Comparison of ENCODE assay signal across 21 mouse cellular contexts in the genomic region with DNA sequence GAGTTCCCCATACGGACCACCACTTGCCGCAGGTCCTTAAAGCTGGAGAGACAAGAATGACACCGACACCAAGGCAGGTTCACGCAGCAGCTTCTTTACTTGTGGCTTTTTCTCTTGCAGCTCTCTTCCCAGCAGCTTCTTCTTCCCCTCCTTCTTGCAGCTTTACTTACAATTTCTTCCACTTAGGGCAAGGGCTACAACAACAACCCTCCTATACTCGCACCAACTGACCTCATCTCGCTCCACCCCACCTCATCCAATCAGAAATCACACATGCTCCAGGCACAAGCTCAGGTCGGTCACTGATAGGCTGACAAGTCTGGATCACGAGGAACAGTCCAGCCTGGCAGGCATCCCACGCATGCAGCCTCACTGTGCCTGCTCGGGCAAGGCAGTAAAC.
"Had no signal": no experiment of that assay in that cellular context is flagged by ENCODE, and none has a peak within 500 bp of the region (broad histone marks: within the 10 kb centered on the region; RNA-seq: fewer than 3 reads in every experiment).

No protein-coding gene starts in this region.

- H3K9me3 ChIP-seq: limb, embryonic 15.5 days; midbrain, embryonic 15.5 days; stomach, embryonic 15.5 days had no signal

- H3K27ac ChIP-seq: kidney, postnatal 0 days; layer of hippocampus, adult 2 months; limb, embryonic 12.5 days; limb, embryonic 15.5 days; liver, embryonic 14.5 days; macrophage; midbrain, embryonic 12.5 days; midbrain, embryonic 15.5 days; stomach, embryonic 15.5 days had no signal

- H3K36me3 ChIP-seq: limb, embryonic 12.5 days; limb, embryonic 15.5 days; midbrain, embryonic 12.5 days; midbrain, embryonic 15.5 days; stomach, embryonic 15.5 days had no signal

- H3K4me3 ChIP-seq: layer of hippocampus, adult 2 months; limb, embryonic 12.5 days; limb, embryonic 15.5 days; midbrain, embryonic 12.5 days; midbrain, embryonic 15.5 days; stomach, embryonic 15.5 days had no signal

- H3K4me1 ChIP-seq: limb, embryonic 12.5 days; limb, embryonic 15.5 days; midbrain, embryonic 12.5 days; midbrain, embryonic 15.5 days; stomach, embryonic 15.5 days had no signal

- DNase-seq: kidney, adult 18-20 months; kidney, adult 9 months; kidney, postnatal 25 days; layer of hippocampus, adult 9-11 months; liver, postnatal 0 days; lung, embryonic 14.5 days; right cerebral cortex, postnatal 14 days; right cerebral cortex, postnatal 4 days; spleen, adult 18-20 months; thymus, postnatal 25 days had no signal

- H3K9ac ChIP-seq: limb, embryonic 12.5 days; limb, embryonic 15.5 days; liver, embryonic 14.5 days; liver, postnatal 0 days; lung, embryonic 14.5 days; midbrain, embryonic 12.5 days; midbrain, embryonic 15.5 days; stomach, embryonic 15.5 days had no signal

- ATAC-seq: liver, postnatal 0 days; lung, postnatal 0 days; midbrain, embryonic 15.5 days had no signal

- H3K4me2 ChIP-seq: limb, embryonic 12.5 days; limb, embryonic 15.5 days; liver, embryonic 11.5 days; lung, embryonic 14.5 days; midbrain, embryonic 12.5 days; midbrain, embryonic 15.5 days; stomach, embryonic 15.5 days had no signal

- H3K27me3 ChIP-seq: limb, embryonic 12.5 days; limb, embryonic 15.5 days; midbrain, embryonic 12.5 days; midbrain, embryonic 15.5 days; stomach, embryonic 15.5 days had no signal
